Mouse (Mus musculus) heart, postnatal 0 days (tissue): ENCODE data around the gene Megf11.

Source experiments
- CTCF ChIP-seq: IDR thresholded peaks from 2 replicates; pipeline ENCODE4 v1.5.1; 2016; ENCODE audit warnings: antibody characterized with exemption, control low read depth, low read depth
- EP300 ChIP-seq: IDR thresholded peaks from 2 replicates; pipeline ENCODE4 v1.6.1; 2016; ENCODE audit warnings: antibody characterized with exemption, low read depth

- TF ChIP-seq CTCF, result no peak
- no peak for TF ChIP-seq EP300
Observed at GRCm38 (mm10) chr9:64566376-64566775, 180.9 kb downstream of the Megf11 start.
